Mouse (Mus musculus): Measurements from ENCODE around the gene Phactr1. TPM values are rescaled to one million over a fixed set of nuclear protein-coding genes. Genes with fewer than 3 reads are reported as not detected.

The Phactr1 gene
- 0.85 and 1.2 TPM in 2 replicates for total RNA-seq (2012; rRNA removed)

DNA sequence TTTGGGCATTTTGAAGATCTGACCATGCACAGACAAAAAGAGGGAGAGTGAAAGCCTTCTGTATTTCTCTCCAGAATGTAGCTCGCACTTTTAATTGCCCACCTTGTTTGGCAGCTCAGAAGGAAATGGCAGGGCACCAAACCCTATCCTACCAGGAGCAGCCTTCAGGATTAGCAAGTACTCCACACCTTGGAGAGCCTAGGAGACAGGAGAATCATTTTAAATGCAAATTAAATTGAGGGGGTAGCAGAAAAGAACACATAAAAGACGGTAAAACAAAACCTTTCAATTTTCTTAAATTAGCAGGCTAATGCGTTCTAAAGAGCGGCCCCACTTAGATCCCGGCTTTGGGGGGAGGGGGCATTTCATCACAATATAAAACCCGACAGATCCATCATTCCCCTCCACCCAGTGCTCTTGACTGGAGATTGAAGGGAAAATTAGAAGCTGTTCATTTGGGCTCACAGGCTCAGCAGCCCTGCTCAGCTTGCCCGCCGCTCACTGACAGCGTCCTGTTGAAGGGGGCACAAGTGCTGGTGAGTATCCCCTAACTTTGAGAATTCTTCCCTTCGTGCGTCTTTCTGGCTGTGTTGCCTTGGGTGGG is at the start of gene Phactr1:
Gene Phactr1, plus strand, starts transcription at position 233 of the 604 bp plus-strand sequence.
- no peaks in the 10 kb centered on the region for H3K36me3 ChIP-seq (ENCODE audit: control insufficient read depth, insufficient read depth, low read length, poor library complexity, severe bottlenecking)
- H3K9ac ChIP-seq (ENCODE audit: insufficient read depth, low read depth, low read length, poor library complexity, severe bottlenecking), result no peak within 1 kb of the TSS
- in situ Hi-C loops (cut with MboI; ENCODE audit: low sequenced_read_pairs in 2 of 2, unreplicated experiment in 2 of 2), result no loop called here
- no peak for TF ChIP-seq ZC3H11A (IDR thresholded peaks at IDR 0.05; ENCODE audit: borderline replicate concordance, low read depth, low read length)
- TF ChIP-seq MAFK (IDR thresholded peaks at IDR 0.05; ENCODE audit: insufficient read depth, low read depth, low read length), result no peak
- DNase-seq (ENCODE audit: low read depth, low spot score), result no peak
- no peaks in the 10 kb centered on the region for H3K9me3 ChIP-seq (ENCODE audit: control insufficient read depth, insufficient read depth, low read depth, low read length)
- peaks cover 5% of the 10 kb centered on the region in 2 experiments; a peak in 3 of 4 replicates for H3K4me1 ChIP-seq (ENCODE audit: control insufficient read depth in 2 of 2, insufficient read depth in 2 of 2, low read length in 2 of 2, poor library complexity in 1 of 2)
- no peak within 1 kb of the TSS for H3K4me3 ChIP-seq (ENCODE audit: insufficient read depth in 1 of 2, low read depth in 1 of 2, low read length in 2 of 2, poor library complexity in 1 of 2, severe bottlenecking in 1 of 2)
- H3K27ac ChIP-seq (ENCODE audit: insufficient read depth, low read depth, low read length, poor library complexity, severe bottlenecking), result no peak within 1 kb of the TSS

DNA sequence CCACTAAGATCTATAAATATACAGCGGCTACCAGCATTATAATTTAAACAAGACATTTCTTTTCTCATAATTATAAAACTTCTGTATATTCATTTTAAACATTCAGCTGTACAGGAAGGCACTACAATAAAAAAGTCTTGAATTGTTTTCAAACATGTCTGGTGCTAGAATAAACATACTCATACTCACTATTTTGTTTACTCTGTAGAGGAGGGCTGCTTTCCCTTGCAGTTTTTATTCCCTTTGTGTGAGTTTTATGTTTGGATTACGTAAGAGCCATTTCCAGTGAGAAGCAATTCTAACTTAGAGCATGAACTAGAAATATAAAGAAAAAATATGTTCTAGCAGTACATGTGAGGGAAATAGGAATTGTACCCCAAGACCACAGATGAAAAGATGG is 45.5 kb upstream of the Phactr1 start:
- DNase-seq (ENCODE audit: low read depth, low spot score), result no peak
- no peaks in the 10 kb centered on the region for H3K4me1 ChIP-seq (ENCODE audit: control insufficient read depth in 2 of 2, insufficient read depth in 2 of 2, low read length in 2 of 2, poor library complexity in 1 of 2)
- H3K9me3 ChIP-seq (ENCODE audit: control insufficient read depth, insufficient read depth, low read depth, low read length), result no peaks in the 10 kb centered on the region
- H3K27ac ChIP-seq (ENCODE audit: insufficient read depth, low read depth, low read length, poor library complexity, severe bottlenecking), result no peak overlapping the region
- H3K4me3 ChIP-seq (ENCODE audit: insufficient read depth in 1 of 2, low read depth in 1 of 2, low read length in 2 of 2, poor library complexity in 1 of 2, severe bottlenecking in 1 of 2), result no peak overlapping the region
- TF ChIP-seq ZC3H11A (IDR thresholded peaks at IDR 0.05; ENCODE audit: borderline replicate concordance, low read depth, low read length) (no peak), ZNF384 (IDR thresholded peaks at IDR 0.05; ENCODE audit: low read depth, low read length) (no peak), HCFC1 (IDR thresholded peaks at IDR 0.05; ENCODE audit: borderline replicate concordance, insufficient read depth, low read length) (no peak)
- no peaks in the 10 kb centered on the region for H3K36me3 ChIP-seq (ENCODE audit: control insufficient read depth, insufficient read depth, low read length, poor library complexity, severe bottlenecking)
- in situ Hi-C loops (cut with MboI; ENCODE audit: low sequenced_read_pairs in 2 of 2, unreplicated experiment in 2 of 2), result no loop called here
- no peak overlapping the region for H3K9ac ChIP-seq (ENCODE audit: insufficient read depth, low read depth, low read length, poor library complexity, severe bottlenecking)

DNA sequence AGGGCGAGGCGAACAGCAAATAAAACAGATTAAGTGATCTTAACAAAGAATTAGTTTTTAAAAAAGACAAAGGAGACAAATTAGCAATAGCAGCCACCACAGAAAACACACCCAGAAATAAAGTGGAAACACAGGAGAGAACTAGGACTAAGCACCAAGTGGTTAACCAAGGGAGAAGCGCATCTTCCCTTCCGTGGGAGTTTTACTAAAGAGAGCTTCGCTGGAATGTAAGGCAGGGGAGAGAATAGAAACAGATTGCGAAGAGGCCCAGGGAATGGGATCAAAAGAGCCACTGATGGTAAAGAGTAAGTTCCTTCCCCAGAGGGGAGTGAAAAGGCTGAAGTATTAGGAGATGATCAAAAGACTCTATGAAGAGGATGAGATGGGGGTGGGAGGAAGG is 30.2 kb upstream of the Phactr1 start:
- H3K4me1 ChIP-seq (ENCODE audit: control insufficient read depth in 2 of 2, insufficient read depth in 2 of 2, low read length in 2 of 2, poor library complexity in 1 of 2), result no peaks in the 10 kb centered on the region
- H3K36me3 ChIP-seq (ENCODE audit: control insufficient read depth, insufficient read depth, low read length, poor library complexity, severe bottlenecking), result no peaks in the 10 kb centered on the region
- no peak for DNase-seq (ENCODE audit: low read depth, low spot score)
- H3K4me3 ChIP-seq (ENCODE audit: insufficient read depth in 1 of 2, low read depth in 1 of 2, low read length in 2 of 2, poor library complexity in 1 of 2, severe bottlenecking in 1 of 2), result no peak overlapping the region
- H3K9me3 ChIP-seq (ENCODE audit: control insufficient read depth, insufficient read depth, low read depth, low read length), result no peaks in the 10 kb centered on the region
- H3K27ac ChIP-seq (ENCODE audit: insufficient read depth, low read depth, low read length, poor library complexity, severe bottlenecking), result no peak overlapping the region
- TF ChIP-seq CHD2 (IDR thresholded peaks at IDR 0.05; ENCODE audit: low read depth, low read length), result no peak
- no peak for TF ChIP-seq MAFK (IDR thresholded peaks at IDR 0.05; ENCODE audit: insufficient read depth, low read depth, low read length)
- no peak for TF ChIP-seq ZC3H11A (IDR thresholded peaks at IDR 0.05; ENCODE audit: borderline replicate concordance, low read depth, low read length)
- TF ChIP-seq ZNF384 (IDR thresholded peaks at IDR 0.05; ENCODE audit: low read depth, low read length), result no peak
- TF ChIP-seq HCFC1 (IDR thresholded peaks at IDR 0.05; ENCODE audit: borderline replicate concordance, insufficient read depth, low read length), result no peak
- H3K9ac ChIP-seq (ENCODE audit: insufficient read depth, low read depth, low read length, poor library complexity, severe bottlenecking), result no peak overlapping the region
- in situ Hi-C loops (cut with MboI; ENCODE audit: low sequenced_read_pairs in 2 of 2, unreplicated experiment in 2 of 2), result no loop called here

DNA sequence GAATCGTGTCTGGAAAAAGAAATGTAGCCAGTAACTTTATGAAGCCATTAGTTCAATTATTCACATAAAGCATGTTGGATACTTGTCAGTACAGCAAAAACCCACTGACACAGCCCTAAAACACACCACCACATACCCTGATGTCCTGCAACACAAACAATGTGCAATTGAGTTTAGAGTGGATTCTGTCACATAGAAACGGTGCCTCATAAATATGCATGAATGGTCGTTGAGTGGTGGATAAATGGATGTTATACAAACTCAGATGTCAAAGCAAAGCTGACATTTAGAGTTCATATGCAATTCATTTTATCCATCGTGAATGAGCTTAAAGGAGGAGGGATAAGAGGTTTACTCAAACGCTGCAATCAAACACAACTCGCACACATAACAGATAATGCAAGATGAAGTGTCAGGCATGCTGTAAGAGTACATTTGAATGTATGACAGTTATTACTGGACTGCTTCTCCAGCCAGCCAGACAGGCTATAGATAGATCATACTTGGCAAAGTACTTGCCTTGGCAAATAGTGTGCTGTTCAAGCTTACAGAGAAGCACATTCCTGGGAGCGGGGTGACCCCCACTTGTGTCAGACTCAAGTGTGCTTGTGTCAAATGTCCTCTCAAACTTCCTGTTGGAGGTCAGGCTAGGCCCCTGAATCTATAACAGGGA is 23.6 kb upstream of the Phactr1 start:
- no peak for TF ChIP-seq HCFC1 (IDR thresholded peaks at IDR 0.05; ENCODE audit: borderline replicate concordance, insufficient read depth, low read length)
- TF ChIP-seq ZNF384 (IDR thresholded peaks at IDR 0.05; ENCODE audit: low read depth, low read length), result no peak
- TF ChIP-seq CHD2 (IDR thresholded peaks at IDR 0.05; ENCODE audit: low read depth, low read length), result no peak
- no peak for TF ChIP-seq ZC3H11A (IDR thresholded peaks at IDR 0.05; ENCODE audit: borderline replicate concordance, low read depth, low read length)
- no peak for TF ChIP-seq MAFK (IDR thresholded peaks at IDR 0.05; ENCODE audit: insufficient read depth, low read depth, low read length)
- Histone ChIP-seq H3K4me3 (ENCODE audit: insufficient read depth in 1 of 2, low read depth in 1 of 2, low read length in 2 of 2, poor library complexity in 1 of 2, severe bottlenecking in 1 of 2) (no peak overlapping the region), H3K27ac (ENCODE audit: insufficient read depth, low read depth, low read length, poor library complexity, severe bottlenecking) (no peak overlapping the region), H3K36me3 (ENCODE audit: control insufficient read depth, insufficient read depth, low read length, poor library complexity, severe bottlenecking) (no peaks in the 10 kb centered on the region), H3K9ac (ENCODE audit: insufficient read depth, low read depth, low read length, poor library complexity, severe bottlenecking) (no peak overlapping the region), H3K9me3 (ENCODE audit: control insufficient read depth, insufficient read depth, low read depth, low read length) (no peaks in the 10 kb centered on the region), H3K4me1 (ENCODE audit: control insufficient read depth in 2 of 2, insufficient read depth in 2 of 2, low read length in 2 of 2, poor library complexity in 1 of 2) (no peaks in the 10 kb centered on the region)
- no peak for DNase-seq (ENCODE audit: low read depth, low spot score)
- in situ Hi-C loops (cut with MboI; ENCODE audit: low sequenced_read_pairs in 2 of 2, unreplicated experiment in 2 of 2), result no loop called here
